Mouse (Mus musculus) heart, postnatal 0 days (tissue): ENCODE data around the gene Armc6.

Experiments used
- CTCF ChIP-seq: IDR thresholded peaks from 2 replicates; pipeline ENCODE4 v1.5.1; 2016; ENCODE audit warnings: antibody characterized with exemption, control low read depth, low read depth
- EP300 ChIP-seq: IDR thresholded peaks from 2 replicates; pipeline ENCODE4 v1.6.1; 2016; ENCODE audit warnings: antibody characterized with exemption, low read depth

GRCm38 (mm10) chr8:70188707-70189106, 45.6 kb downstream of the Armc6 start:
- TF ChIP-seq CTCF (no peak), EP300 (no peak)
